In genomic region chr5:149088149-149088548, GRCm38 (mm10) we compare ENCODE assay signal across 14 mouse cellular contexts.
A peak's percentile ranks its signal among the peaks of the same experiment; 100 is the strongest.
DNase-seq lines count a peak whose midpoint lies in the region; ATAC-seq lines count a peak whose summit lies in the region.
"Had no signal": no experiment of that assay in that cellular context is flagged by ENCODE, and none has a peak within 500 bp of the region (broad histone marks: within the 10 kb centered on the region; RNA-seq: fewer than 3 reads in every experiment).

No protein-coding gene starts in this region.

- no peak for ATAC-seq in midbrain, embryonic 11.5 days (ENCODE audit: low FRiP score)
- ATAC-seq in midbrain, embryonic 13.5 days: no peak
- ATAC-seq: forebrain, embryonic 13.5 days had no signal

- no peaks in the 10 kb centered on the region for H3K27me3 ChIP-seq in midbrain, embryonic 11.5 days (ENCODE audit: control insufficient read depth, insufficient read depth, low read length)
- H3K27me3 ChIP-seq in midbrain, embryonic 13.5 days: no peaks in the 10 kb centered on the region
- H3K27me3 ChIP-seq: forebrain, embryonic 13.5 days had no signal

- H3K9ac ChIP-seq in midbrain, embryonic 11.5 days (ENCODE audit: low read length): no peak overlapping the region
- no peak overlapping the region for H3K9ac ChIP-seq in midbrain, embryonic 13.5 days (replicated peaks)
- H3K9ac ChIP-seq: forebrain, embryonic 13.5 days had no signal

- H3K4me1 ChIP-seq in midbrain, embryonic 11.5 days (ENCODE audit: control insufficient read depth, insufficient read depth, low read length): no peaks in the 10 kb centered on the region
- no peaks in the 10 kb centered on the region for H3K4me1 ChIP-seq in midbrain, embryonic 13.5 days (replicated peaks)
- H3K4me1 ChIP-seq: forebrain, embryonic 13.5 days; heart, embryonic 10.5 days had no signal

- no peak overlapping the region for H3K4me3 ChIP-seq in midbrain, embryonic 11.5 days (ENCODE audit: low read depth, low read length)
- no peak overlapping the region for H3K4me3 ChIP-seq in midbrain, embryonic 13.5 days (replicated peaks)
- H3K4me3 ChIP-seq: forebrain, embryonic 13.5 days; gastrocnemius, adult 2 months; heart, embryonic 10.5 days had no signal

- no peak overlapping the region for H3K4me2 ChIP-seq in midbrain, embryonic 11.5 days
- no peak overlapping the region for H3K4me2 ChIP-seq in midbrain, embryonic 13.5 days (replicated peaks)
- H3K4me2 ChIP-seq: forebrain, embryonic 13.5 days had no signal

- no peak overlapping the region for H3K27ac ChIP-seq in midbrain, embryonic 11.5 days (ENCODE audit: low read depth, low read length)
- no peak overlapping the region for H3K27ac ChIP-seq in midbrain, embryonic 13.5 days
- H3K27ac ChIP-seq: forebrain, embryonic 13.5 days; gastrocnemius, adult 2 months; heart, embryonic 10.5 days had no signal

- peak; percentile 28 for DNase-seq in kidney, postnatal 10 days
- no peak for DNase-seq in kidney, adult 18-20 months
- peak; percentile 72 for DNase-seq in midbrain, embryonic 11.5 days (ENCODE audit: low spot score, missing footprints)
- DNase-seq in brain, adult 2 months (ENCODE audit: low read depth, low spot score): peak; percentile 14
- peak; percentile 58 to 63 for DNase-seq in thymus, postnatal 36 days
- no peak for DNase-seq in layer of hippocampus, adult 9-11 months
- DNase-seq: adrenal gland, postnatal 36 days; cerebellum, adult 8-10 months; gastrocnemius, adult 2 months; layer of hippocampus, postnatal 36 days; retina, postnatal 1 day had no signal

- WGBS in midbrain, embryonic 11.5 days: 78% methylated on average over 3 of the region's 3 CpGs
- WGBS in midbrain, embryonic 13.5 days: 80% methylated on average over 3 of the region's 3 CpGs

- no peaks in the 10 kb centered on the region for H3K36me3 ChIP-seq in midbrain, embryonic 11.5 days (ENCODE audit: control insufficient read depth, insufficient read depth, low read length)
- no peaks in the 10 kb centered on the region for H3K36me3 ChIP-seq in midbrain, embryonic 13.5 days
- H3K36me3 ChIP-seq: heart, embryonic 10.5 days had no signal

- no peaks in the 10 kb centered on the region for H3K9me3 ChIP-seq in midbrain, embryonic 11.5 days (ENCODE audit: control insufficient read depth, low read length)
- no peaks in the 10 kb centered on the region for H3K9me3 ChIP-seq in midbrain, embryonic 13.5 days
- H3K9me3 ChIP-seq: forebrain, embryonic 13.5 days; heart, embryonic 10.5 days had no signal

Comparison
In these comparisons a context has a peak if more than half of its experiments do, and no peak if none do; other contexts are left out.
1. DNase-seq: peak in kidney, postnatal 10 days (single experiment), midbrain, embryonic 11.5 days (single experiment), brain, adult 2 months (single experiment) and thymus, postnatal 36 days (2 of 2); none in kidney, adult 18-20 months (single experiment) and layer of hippocampus, adult 9-11 months (single experiment).